Mouse (Mus musculus): ENCODE measurements around the gene Cryge. TPM values are rescaled to one million over a fixed set of nuclear protein-coding genes. Genes with fewer than 3 reads are reported as not detected.

Gene Cryge
- polyA plus RNA-seq, 1 experiment from 2014 or later = not detected

- H3K27ac ChIP-seq = no peak overlapping the region
- H3K79me2 ChIP-seq (ENCODE audit: inconsistent target) = no peaks in the 10 kb centered on the region
- H3K36me3 ChIP-seq (ENCODE audit: inconsistent target) = no peaks in the 10 kb centered on the region
- 92% methylated on average over 2 of the region's 2 CpGs for WGBS (ENCODE audit: missing documents)
- H3K4me3 ChIP-seq (ENCODE audit: inconsistent target) = no peak overlapping the region
Measured at GRCm38 (mm10) chr1:65043433-65043832, 7.5 kb downstream of the Cryge start.

GRCm38 (mm10) chr1:65041837-65042236 lies 9.1 kb downstream of the Cryge start:
- Histone ChIP-seq H3K4me3 (ENCODE audit: inconsistent target) (no peak overlapping the region), H3K79me2 (ENCODE audit: inconsistent target) (no peaks in the 10 kb centered on the region), H3K27ac (no peak overlapping the region), H3K36me3 (ENCODE audit: inconsistent target) (no peaks in the 10 kb centered on the region)
- 89% methylated on average over 3 of the region's 3 CpGs for WGBS (ENCODE audit: missing documents)

DNA sequence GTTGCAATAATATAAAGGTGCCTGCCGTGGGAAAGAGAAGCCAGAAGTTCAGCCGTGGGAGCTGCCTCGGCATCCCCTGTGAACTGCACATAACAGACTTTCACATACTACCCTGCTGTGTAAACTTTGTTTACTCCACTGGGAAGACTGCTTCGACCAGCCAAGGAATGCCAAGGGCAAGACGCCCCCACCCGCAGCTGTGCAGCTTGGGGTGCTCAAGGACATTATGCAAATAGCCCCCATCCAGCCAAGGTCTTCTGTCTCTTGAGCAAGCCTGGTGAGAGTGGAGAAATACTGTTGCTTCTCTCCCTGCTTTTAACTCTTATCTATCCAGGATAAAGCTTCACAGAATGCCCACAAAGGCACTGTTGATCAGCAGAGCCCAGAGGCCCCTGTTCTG lies 10.1 kb downstream of the Cryge start:
- Histone ChIP-seq H3K36me3 (ENCODE audit: inconsistent target) (no peaks in the 10 kb centered on the region), H3K4me3 (ENCODE audit: inconsistent target) (no peak overlapping the region), H3K79me2 (ENCODE audit: inconsistent target) (no peaks in the 10 kb centered on the region), H3K27ac (no peak overlapping the region)
- WGBS (ENCODE audit: missing documents) = 90% methylated on average over 4 of the region's 6 CpGs

GRCm38 (mm10) chr1:65039679-65040078 lies 11.3 kb downstream of the Cryge start:
- Histone ChIP-seq H3K36me3 (ENCODE audit: inconsistent target) (no peaks in the 10 kb centered on the region), H3K27ac (no peak overlapping the region), H3K79me2 (ENCODE audit: inconsistent target) (no peaks in the 10 kb centered on the region), H3K4me3 (ENCODE audit: inconsistent target) (no peak overlapping the region)
- 86% methylated on average over 3 of the region's 3 CpGs for WGBS (ENCODE audit: missing documents)

DNA sequence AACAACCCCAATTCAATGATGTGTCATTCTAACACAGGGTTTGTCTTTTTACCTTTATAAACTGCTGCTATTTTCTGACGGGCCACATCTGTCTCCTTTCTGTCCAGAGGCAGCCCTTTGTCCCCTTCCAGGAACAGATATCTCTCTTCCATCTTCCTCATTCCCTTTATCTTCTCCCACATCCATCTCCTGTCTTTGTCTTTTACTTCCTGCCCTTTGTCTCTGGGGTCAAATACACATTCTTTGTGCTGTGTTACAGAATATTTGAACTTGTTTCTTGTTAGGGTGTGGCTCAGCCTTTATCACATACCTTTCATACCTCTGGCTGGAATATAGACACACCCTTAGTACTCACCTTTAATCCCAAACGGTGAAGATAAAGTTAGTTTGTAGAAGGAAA lies 13.4 kb downstream of the Cryge start:
- H3K36me3 ChIP-seq (ENCODE audit: inconsistent target) = no peaks in the 10 kb centered on the region
- no peaks in the 10 kb centered on the region for H3K79me2 ChIP-seq (ENCODE audit: inconsistent target)
- H3K4me3 ChIP-seq (ENCODE audit: inconsistent target) = no peak overlapping the region
- WGBS (ENCODE audit: missing documents) = 66% methylated on average over 2 of the region's 2 CpGs
- no peak overlapping the region for H3K27ac ChIP-seq

- no peak overlapping the region for H3K4me3 ChIP-seq (ENCODE audit: inconsistent target)
- no peaks in the 10 kb centered on the region for H3K79me2 ChIP-seq (ENCODE audit: inconsistent target)
- 82% methylated on average over 3 of the region's 3 CpGs for WGBS (ENCODE audit: missing documents)
- no peak overlapping the region for H3K27ac ChIP-seq
- no peaks in the 10 kb centered on the region for H3K36me3 ChIP-seq (ENCODE audit: inconsistent target)
Measured at GRCm38 (mm10) chr1:65035513-65035912, 15.4 kb downstream of the Cryge start.

- Histone ChIP-seq H3K79me2 (ENCODE audit: inconsistent target) (no peaks in the 10 kb centered on the region), H3K4me3 (ENCODE audit: inconsistent target) (no peak within 1 kb of the TSS), H3K36me3 (ENCODE audit: inconsistent target) (no peaks in the 10 kb centered on the region), H3K27ac (no peak within 1 kb of the TSS)
Measured at GRCm38 (mm10) chr1:65032641-65033040, 18.3 kb downstream of the Cryge start, which contains the start of gene Akr1cl. Akr1cl (minus strand) TSS chr1:65032759.

DNA sequence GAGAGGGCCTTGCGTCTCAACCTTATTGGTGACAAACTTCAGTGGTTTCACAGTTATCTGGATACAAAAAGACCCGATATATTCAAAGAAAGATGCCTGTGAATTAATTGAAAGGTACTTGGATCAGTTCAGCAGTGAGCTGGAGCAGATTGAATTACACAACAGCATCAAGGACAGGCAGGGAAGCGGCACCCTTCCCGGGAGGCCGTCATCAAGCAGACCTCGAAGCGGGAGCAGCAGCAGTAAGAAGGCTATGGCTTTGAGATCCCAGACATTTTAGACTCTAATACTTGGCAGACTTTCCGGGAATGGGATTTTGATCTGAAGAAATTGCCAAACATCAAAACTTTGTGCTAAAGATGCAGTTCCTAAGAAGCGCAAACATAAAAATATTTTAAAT lies 22.7 kb downstream of the Cryge start:
- WGBS (ENCODE audit: missing documents) = 92% methylated on average over 9 of the region's 9 CpGs
- H3K79me2 ChIP-seq (ENCODE audit: inconsistent target) = no peaks in the 10 kb centered on the region
- no peaks in the 10 kb centered on the region for H3K36me3 ChIP-seq (ENCODE audit: inconsistent target)
- no peak overlapping the region for H3K27ac ChIP-seq
- no peak overlapping the region for H3K4me3 ChIP-seq (ENCODE audit: inconsistent target)

GRCm38 (mm10) chr1:65012726-65013125 lies 38.2 kb downstream of the Cryge start:
- Histone ChIP-seq H3K36me3 (ENCODE audit: inconsistent target) (no peaks in the 10 kb centered on the region), H3K4me3 (ENCODE audit: inconsistent target) (no peak overlapping the region)
- WGBS (ENCODE audit: missing documents) = 87% methylated on average over 4 of the region's 4 CpGs

DNA sequence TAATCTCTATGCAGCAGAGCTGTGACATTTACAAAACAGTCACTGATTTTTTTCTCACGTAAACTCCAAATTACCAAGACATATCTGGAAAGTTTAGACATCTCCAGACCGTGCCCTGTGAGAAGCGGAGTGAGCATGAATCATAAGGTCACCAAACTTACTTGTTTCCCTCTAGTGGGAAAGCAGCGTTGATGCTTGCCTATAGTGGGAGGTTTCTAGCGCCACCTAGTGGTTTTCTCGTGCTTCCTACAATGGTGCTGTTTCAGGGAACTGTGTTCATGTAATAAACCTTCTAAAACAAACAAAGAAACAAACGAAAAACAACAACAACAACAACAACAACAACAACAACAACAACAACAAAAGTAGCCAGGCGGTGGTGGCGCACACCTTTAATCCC lies 40.8 kb downstream of the Cryge start:
- Histone ChIP-seq H3K27ac (no peak overlapping the region), H3K79me2 (ENCODE audit: inconsistent target) (no peaks in the 10 kb centered on the region), H3K4me3 (ENCODE audit: inconsistent target) (no peak overlapping the region), H3K36me3 (ENCODE audit: inconsistent target) (no peaks in the 10 kb centered on the region)
- 16% methylated on average over 9 of the region's 9 CpGs for WGBS (ENCODE audit: missing documents)

More at GRCm38 (mm10) chr1:65012726-65013125, 38.2 kb downstream of the Cryge start:
- Histone ChIP-seq H3K79me2 (ENCODE audit: inconsistent target) (no peaks in the 10 kb centered on the region), H3K27ac (no peak overlapping the region)

DNA sequence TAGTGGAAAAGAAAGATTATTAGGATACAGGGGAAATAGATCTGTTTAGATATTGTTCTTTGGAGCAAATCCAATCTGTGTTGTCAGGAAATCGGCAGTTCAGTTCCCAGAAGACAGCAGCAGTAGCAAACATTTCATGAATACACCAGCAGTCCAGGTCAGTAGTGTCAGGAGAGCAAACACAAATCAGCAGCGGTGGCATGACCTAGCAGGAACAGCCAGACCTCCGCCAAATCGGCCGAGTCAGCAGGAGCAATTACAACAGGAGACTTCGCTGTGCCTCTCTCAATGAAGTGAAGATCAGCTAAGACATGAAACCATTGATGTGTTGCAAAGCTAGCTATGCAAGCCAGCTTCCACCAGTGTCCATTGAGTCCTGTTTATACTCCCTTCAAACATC lies 45.4 kb downstream of the Cryge start:
- 93% methylated on average over 6 of the region's 6 CpGs for WGBS (ENCODE audit: missing documents)
- Histone ChIP-seq H3K27ac (no peak overlapping the region), H3K36me3 (ENCODE audit: inconsistent target) (no peaks in the 10 kb centered on the region), H3K4me3 (ENCODE audit: inconsistent target) (no peak overlapping the region), H3K79me2 (ENCODE audit: inconsistent target) (no peaks in the 10 kb centered on the region)

DNA sequence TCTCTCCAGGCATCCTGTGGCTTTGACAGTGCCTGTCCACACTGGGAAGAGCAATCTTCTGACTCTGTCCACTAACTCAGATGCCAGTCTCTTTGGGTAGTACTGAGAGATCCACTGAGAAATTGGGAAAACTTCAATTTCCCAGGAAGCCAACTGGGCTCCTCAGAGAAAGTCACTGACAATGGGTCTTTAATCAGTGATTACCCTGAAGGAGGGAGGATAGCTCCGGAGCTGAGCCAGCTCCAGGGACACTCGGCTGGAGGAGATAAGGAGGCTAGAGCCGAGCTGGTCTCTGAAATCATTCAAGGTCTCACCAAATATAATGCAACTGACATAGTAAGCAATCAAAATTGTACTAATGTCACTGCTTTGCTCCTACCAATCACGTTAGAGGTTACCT lies 46.4 kb downstream of the Cryge start:
- Histone ChIP-seq H3K4me3 (ENCODE audit: inconsistent target) (no peak overlapping the region), H3K36me3 (ENCODE audit: inconsistent target) (no peaks in the 10 kb centered on the region), H3K79me2 (ENCODE audit: inconsistent target) (no peaks in the 10 kb centered on the region), H3K27ac (no peak overlapping the region)
- 92% methylated on average over 4 of the region's 4 CpGs for WGBS (ENCODE audit: missing documents)

Other genes with a start within 250 kb of the Cryge start
- 16.0 to 20.6 TPM (median 16.8 TPM) in 3 replicates for gene Plekhm3, start 94.3 kb downstream of the Cryge start, polyA plus RNA-seq (2018)
- gene Akr1cl, start 18.4 kb downstream of the Cryge start, polyA plus RNA-seq (2018) = not detected in 3 replicates
- not detected in 3 replicates for gene Crygd, start 12.3 kb upstream of the Cryge start, polyA plus RNA-seq (2018)
- gene Crygc, start 22.5 kb upstream of the Cryge start, polyA plus RNA-seq (2018) = not detected in 3 replicates
- gene Crygb, start 31.1 kb upstream of the Cryge start, polyA plus RNA-seq (2018) = not detected in 3 replicates
- not detected in 3 replicates for gene Cryga, start 52.2 kb upstream of the Cryge start, polyA plus RNA-seq (2018)
- gene Gm28845, start 68.4 kb upstream of the Cryge start, polyA plus RNA-seq (2018) = not detected in 3 replicates
- gene D630023F18Rik, start 72.1 kb upstream of the Cryge start, polyA plus RNA-seq (2018) = 0.28 to 0.40 TPM (median 0.33 TPM) in 3 replicates
- gene Idh1, start 135.4 kb upstream of the Cryge start, polyA plus RNA-seq (2018) = 152 to 289 TPM (median 249 TPM) in 3 replicates
- gene Pikfyve, start 135.5 kb upstream of the Cryge start, polyA plus RNA-seq (2018) = 31.3 to 38.5 TPM (median 36.9 TPM) in 3 replicates
- 0.06 TPM in 1 of 3 replicates, not detected in the others for gene Pth2r, start 230.9 kb upstream of the Cryge start, polyA plus RNA-seq (2018)

Measured in macrophage (primary cell).